Comparison of ENCODE assay signal across 11 mouse cellular contexts in genomic region chr3:41583621-41584020, GRCm38 (mm10). TPM values are rescaled to one million over a fixed set of nuclear protein-coding genes. Genes with fewer than 3 reads are reported as not detected.
A peak's percentile ranks its signal among the peaks of the same experiment; 100 is the strongest.
DNase-seq lines count a peak whose midpoint lies in the region; ATAC-seq and TF ChIP-seq lines count a peak whose summit lies in the region.
"Had no signal": no experiment of that assay in that cellular context is flagged by ENCODE, and none has a peak within 500 bp of the region (broad histone marks: within the 10 kb centered on the region; RNA-seq: fewer than 3 reads in every experiment).

No protein-coding gene starts in this region.

- intact Hi-C loops in heart, postnatal 25 days (cut with DNase I) = no loop called here

- peak; percentile 33 for ATAC-seq in neural tube, embryonic 12.5 days (ENCODE audit: low FRiP score, low read depth)
- no peak for ATAC-seq in granulocyte monocyte progenitor cell, adult 5-6 weeks (replicated peaks; ENCODE audit: poor library complexity, severe bottlenecking)

- H3K36me3 ChIP-seq in neural tube, embryonic 12.5 days = no peaks in the 10 kb centered on the region

- H3K27ac ChIP-seq in neural tube, embryonic 12.5 days = no peak overlapping the region
- 0 out of 2 replicates have a peak overlapping the region, but pooled peaks have one; percentile 5 for H3K27ac ChIP-seq in cortical plate, adult 2 months (ENCODE audit: insufficient read depth, low read length)
- H3K27ac ChIP-seq: midbrain, embryonic 10.5 days had no signal

- DNase-seq in heart, adult 11 months = peak; percentile 98
- no peak for DNase-seq in heart, postnatal 25 days (ENCODE audit: low spot score)
- DNase-seq in neural tube, embryonic 10.5 days (ENCODE audit: extremely low spot score, low spot score) = no peak
- DNase-seq in layer of hippocampus, adult 9-11 months = no peak
- no peak for DNase-seq in thymus, postnatal 0 days (ENCODE audit: low spot score)
- DNase-seq: thymus, adult 2 months had no signal

- no peaks in the 10 kb centered on the region for H3K27me3 ChIP-seq in neural tube, embryonic 12.5 days (replicated peaks)
- H3K27me3 ChIP-seq: kidney, embryonic 15.5 days had no signal

- H3K9me3 ChIP-seq in neural tube, embryonic 12.5 days = no peaks in the 10 kb centered on the region
- H3K9me3 ChIP-seq: kidney, embryonic 15.5 days; midbrain, embryonic 10.5 days had no signal

- H3K4me2 ChIP-seq in neural tube, embryonic 12.5 days (replicated peaks) = no peak overlapping the region
- H3K4me2 ChIP-seq: kidney, embryonic 15.5 days had no signal

- no peak for TF ChIP-seq CTCF in cortical plate, adult 2 months (IDR thresholded peaks at IDR 0.05; ENCODE audit: extremely low read depth, insufficient read depth, low read length)

- H3K9ac ChIP-seq in neural tube, embryonic 12.5 days = no peak overlapping the region
- H3K9ac ChIP-seq: kidney, embryonic 15.5 days had no signal

- TF ChIP-seq POLR2A in cortical plate, adult 2 months (IDR thresholded peaks at IDR 0.05; ENCODE audit: extremely low read depth, insufficient read depth, low read length) = no peak

- H3K4me1 ChIP-seq in neural tube, embryonic 12.5 days = peaks cover 27% of the 10 kb centered on the region
- peaks cover 4% of the 10 kb centered on the region for H3K4me1 ChIP-seq in cortical plate, adult 2 months (ENCODE audit: control insufficient read depth, insufficient read depth, low read length)

- H3K4me3 ChIP-seq in neural tube, embryonic 12.5 days = no peak overlapping the region
- no peak overlapping the region for H3K4me3 ChIP-seq in cortical plate, adult 2 months (ENCODE audit: insufficient read depth, low read length)
- H3K4me3 ChIP-seq: kidney, embryonic 15.5 days; midbrain, embryonic 10.5 days had no signal

- WGBS in neural tube, embryonic 12.5 days = 67% methylated on average over 4 of the region's 4 CpGs

RNA-seq across cellular contexts. Expression of gene Jade1, which starts 28.1 kb away (rescaled TPM):
- total RNA-seq in heart, postnatal 25 days (2021) = 10 to 100 TPM; 29.9 to 36.7 TPM
- polyA plus RNA-seq in neural tube, embryonic 12.5 days (2016; fragmentation: Nextera tagmentation; extraction: Ambion mirVana) = 14.0 and 14.4 TPM in 2 replicates
- 30.4 and 30.9 TPM in 2 replicates for polyA plus RNA-seq in cortical plate, adult 2 months (2012; rRNA removed)
- total RNA-seq in granulocyte monocyte progenitor cell, adult 5-6 weeks (2014; fragmentation: Nextera tagmentation) = 32.6 and 53.3 TPM in 2 replicates
- total RNA-seq in granulocyte monocyte progenitor cell, adult 5-6 weeks (2017) = 38.8 and 72.7 TPM in 2 replicates
- 19.8 and 20.1 TPM in 2 replicates for polyA plus RNA-seq in thymus, postnatal 0 days (2015; fragmentation: Nextera tagmentation; extraction: Ambion mirVana)
